Mouse (Mus musculus) embryonic facial prominence, embryonic 15.5 days (tissue): Measurements from ENCODE around the gene Gm49450. TPM values are rescaled to one million over a fixed set of nuclear protein-coding genes. Genes with fewer than 3 reads are reported as not detected.

Source experiments
- ATAC-seq: fragments of 200-750 bp; cut with Nextera tagmentation; 2 replicates; pipeline ENCODE4 v1.8.0; 2017; ENCODE audit warnings: low read depth, moderate TSS enrichment; ENCODE audit not compliant: insufficient number of reproducible peaks, low FRiP score, low TSS enrichment
- H3K27ac ChIP-seq: fragments of 300-500 bp; sonication (generic); replicated peaks from 2 replicates; pipeline ENCODE4 v1.5.1; 2015; ENCODE audit warnings: mild to moderate bottlenecking, inconsistent platforms
- H3K27me3 ChIP-seq: fragments of 300-500 bp; sonication (generic); 2 replicates; pipeline ENCODE4 v1.6.1; 2015; ENCODE audit warnings: inconsistent platforms
- H3K36me3 ChIP-seq: fragments of 300-500 bp; sonication (generic); 2 replicates; pipeline ENCODE4 v1.6.1; 2015; ENCODE audit warnings: mild to moderate bottlenecking, inconsistent platforms
- H3K4me1 ChIP-seq: fragments of 300-500 bp; sonication (generic); 2 replicates; pipeline ENCODE4 v1.6.1; 2015; ENCODE audit warnings: inconsistent platforms
- H3K4me2 ChIP-seq: fragments of 300-500 bp; sonication (generic); replicated peaks from 2 replicates; pipeline ENCODE4 v1.6.1; 2015; ENCODE audit warnings: mild to moderate bottlenecking, inconsistent platforms
- H3K4me3 ChIP-seq: fragments of 300-500 bp; sonication (generic); replicated peaks from 2 replicates; pipeline ENCODE4 v1.5.1; 2015; ENCODE audit warnings: mild to moderate bottlenecking, inconsistent platforms
- H3K9ac ChIP-seq: fragments of 300-500 bp; sonication (generic); 2 replicates; pipeline ENCODE4 v1.6.1; 2015; ENCODE audit warnings: inconsistent platforms
- H3K9me3 ChIP-seq: fragments of 300-500 bp; sonication (generic); replicated peaks from 2 replicates; pipeline ENCODE4 v1.6.1; 2016; ENCODE audit warnings: inconsistent platforms
- WGBS: fragments of 180-500 bp; shearing (Covaris S2); methylation state at CpG from one replicate; pipeline ENCODE4 v1.1.7; 2015; 5-methylcytosine and 5-hydroxymethylcytosine counted together
- polyA plus RNA-seq: library from polyadenylated mRNA; unstranded; fragments of >200 nt; fragmentation: Nextera tagmentation; extraction: Ambion mirVana; gene quantifications from 2 replicates; pipeline ENCODE4 v1.2.1, GENCODE M21; 2015

Gm49450 gene
- not detected in 2 replicates for polyA plus RNA-seq

DNA sequence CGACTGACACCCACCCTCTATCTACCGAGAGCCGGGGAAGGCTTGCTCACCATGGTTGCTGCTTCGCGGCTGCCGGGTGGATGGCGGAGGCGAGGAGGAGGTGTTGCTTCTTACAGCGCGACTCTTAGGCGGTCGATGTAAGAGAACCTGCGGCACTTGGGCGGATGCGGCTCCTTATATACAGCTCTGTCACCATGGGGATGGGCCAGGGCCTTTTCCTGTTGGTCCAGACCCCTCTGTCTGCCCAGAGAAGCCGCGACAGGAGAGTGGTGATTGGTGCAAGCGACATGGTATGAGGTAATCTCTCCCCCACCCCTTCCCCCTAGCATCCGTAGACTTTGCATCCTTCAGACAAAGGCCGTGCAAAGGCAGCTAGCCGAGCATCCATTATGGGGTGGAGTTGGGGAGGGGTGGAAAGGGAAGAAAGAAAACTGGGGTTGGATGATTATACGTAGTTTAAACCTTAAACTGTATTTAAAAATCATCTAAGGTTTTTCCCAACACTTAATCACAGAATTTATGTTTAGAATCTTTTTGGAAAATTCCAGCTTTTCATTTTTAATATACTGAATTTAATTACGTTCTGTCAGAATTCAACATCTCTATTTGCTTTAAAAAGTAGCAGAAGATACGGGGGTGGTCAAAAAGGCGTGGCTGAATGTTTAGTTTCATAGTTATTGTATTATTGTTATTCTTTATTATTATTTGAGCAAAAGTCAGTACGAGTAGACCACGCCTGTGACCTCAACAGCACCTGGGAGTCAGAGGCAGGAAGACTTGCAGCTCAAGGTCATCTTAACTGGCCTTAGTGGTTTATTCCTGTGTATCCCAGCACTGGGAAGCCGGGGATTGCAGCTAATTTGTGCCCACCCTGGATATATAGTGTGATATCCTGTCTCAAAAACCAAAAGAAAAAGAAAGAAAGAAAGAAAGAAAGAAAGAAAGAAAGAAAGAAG lies at the start of gene Gm49450, which contains the start of gene Tuba1a:
Gene Gm49450, minus strand, starts transcription at position 151 of the 956 bp plus-strand sequence.
Gene Tuba1a, minus strand, starts transcription at position 303 of the 956 bp plus-strand sequence.
- 5% methylated on average over 28 of the region's 28 CpGs for WGBS

DNA sequence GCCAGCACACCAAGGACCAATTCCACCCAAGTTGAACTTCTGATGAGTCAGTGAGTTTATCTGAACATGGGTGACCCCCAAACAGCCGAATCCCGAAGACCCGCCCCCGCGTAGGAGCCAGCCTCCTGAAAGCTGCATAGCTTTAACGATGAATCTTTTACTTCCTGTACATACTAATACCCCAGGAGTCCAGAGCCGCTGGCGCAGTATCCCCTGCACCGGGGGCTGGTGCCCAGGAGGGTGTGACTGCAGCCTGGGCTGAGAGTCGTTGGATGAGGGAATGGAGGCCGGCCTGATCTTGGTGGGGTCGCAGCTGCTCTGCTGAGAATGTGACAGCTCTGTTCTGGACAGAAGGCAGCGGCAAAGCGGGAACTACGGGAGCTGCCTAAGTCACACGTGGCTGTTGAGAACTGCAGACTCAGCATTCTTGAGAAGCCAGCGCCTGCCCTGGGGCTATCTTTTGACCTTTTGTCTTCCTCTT lies 48.1 kb upstream of the Gm49450 start:
- no peaks in the 10 kb centered on the region for H3K36me3 ChIP-seq
- H3K4me3 ChIP-seq = peak overlapping the region; percentile 20
- H3K9me3 ChIP-seq = no peaks in the 10 kb centered on the region
- no peaks in the 10 kb centered on the region for H3K27me3 ChIP-seq
- H3K4me2 ChIP-seq = peak overlapping the region; percentile 49
- H3K4me1 ChIP-seq = peaks cover 19% of the 10 kb centered on the region
- H3K27ac ChIP-seq = peak overlapping the region; percentile 72; the same call in 1 of the 2 replicates
- no peak overlapping the region for H3K9ac ChIP-seq
- 7% methylated on average over 17 of the region's 17 CpGs for WGBS
- ATAC-seq = 0 out of 2 replicates have a peak, but pooled peaks have one; percentile 51

More for the DNA sequence above, at the start of gene Gm49450, which contains the start of gene Tuba1a:
- Histone ChIP-seq H3K9ac (peak within 1 kb of the TSS; percentile 94), H3K27me3 (no peaks in the 10 kb centered on the region), H3K27ac (peak within 1 kb of the TSS; percentile 99), H3K9me3 (no peaks in the 10 kb centered on the region), H3K36me3 (peaks cover 10% of the 10 kb centered on the region), H3K4me2 (peak within 1 kb of the TSS; percentile 52), H3K4me3 (peak within 1 kb of the TSS; percentile 84), H3K4me1 (peaks cover 12% of the 10 kb centered on the region)
- ATAC-seq = peak; percentile 99

DNA sequence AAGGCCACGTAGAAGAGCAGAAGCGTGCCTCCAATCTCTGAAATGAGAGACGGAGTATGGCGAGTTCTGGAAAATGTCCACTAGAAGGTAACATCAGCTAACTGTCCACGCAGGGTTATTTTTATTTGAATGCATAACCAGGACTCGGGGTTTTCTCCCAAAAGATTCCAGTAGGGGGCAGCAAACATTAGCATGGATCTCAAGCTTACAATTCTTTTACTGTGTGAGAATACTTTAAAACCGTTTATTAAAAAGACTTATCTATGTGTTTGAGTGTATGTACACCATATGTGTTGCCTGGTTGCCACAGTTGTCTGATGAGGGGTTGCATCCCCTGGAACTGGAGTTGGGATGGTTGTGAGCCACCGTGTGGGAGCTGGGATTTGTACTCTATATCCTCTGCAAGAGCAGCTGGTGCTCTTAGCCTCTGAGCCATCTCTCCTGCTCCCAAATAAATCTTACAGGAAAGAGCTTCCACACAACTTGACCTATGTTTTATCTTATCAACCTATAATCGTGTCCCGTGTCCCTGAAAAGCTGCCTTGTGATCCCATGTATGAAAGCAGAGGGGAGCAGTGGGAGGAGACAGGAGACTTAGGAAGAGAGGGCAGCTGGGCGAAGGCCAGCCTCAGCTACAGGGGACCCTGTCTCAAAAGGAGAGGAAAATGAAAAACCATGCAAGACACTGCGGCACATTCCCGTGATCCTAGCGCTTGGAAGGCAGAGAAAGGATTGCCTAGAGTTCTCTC lies 47.4 kb upstream of the Gm49450 start:
- no peaks in the 10 kb centered on the region for H3K9me3 ChIP-seq
- peak overlapping the region; percentile 44 for H3K27ac ChIP-seq
- no peaks in the 10 kb centered on the region for H3K27me3 ChIP-seq
- no peak for ATAC-seq
- whole genome bisulfite sequencing = 31% methylated on average over 14 of the region's 14 CpGs
- H3K9ac ChIP-seq = no peak overlapping the region
- no peak overlapping the region for H3K4me3 ChIP-seq
- peaks cover 19% of the 10 kb centered on the region for H3K4me1 ChIP-seq
- H3K36me3 ChIP-seq = no peaks in the 10 kb centered on the region
- peak overlapping the region; percentile 49 for H3K4me2 ChIP-seq

DNA sequence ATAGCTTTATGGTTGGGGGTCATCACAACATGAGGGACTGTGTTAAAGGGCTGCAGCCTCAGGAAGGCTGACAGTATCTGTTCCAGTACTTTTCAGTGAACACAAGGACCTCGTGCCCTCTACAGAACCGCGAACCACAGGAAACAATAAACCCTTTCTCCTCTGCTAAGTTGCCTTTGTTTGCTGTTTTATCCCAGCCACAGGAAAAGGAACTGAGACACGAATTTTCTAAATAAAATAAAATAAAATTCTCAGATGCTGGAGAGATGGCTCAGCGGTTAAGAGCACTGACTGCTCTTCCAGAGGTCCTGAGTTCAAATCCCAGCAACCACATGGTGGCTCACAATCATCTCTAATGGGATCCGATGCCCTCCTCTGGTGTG lies 45.4 kb upstream of the Gm49450 start:
- Histone ChIP-seq H3K27ac (no peak overlapping the region), H3K4me3 (no peak overlapping the region), H3K9ac (no peak overlapping the region), H3K27me3 (no peaks in the 10 kb centered on the region), H3K9me3 (no peaks in the 10 kb centered on the region), H3K36me3 (no peaks in the 10 kb centered on the region), H3K4me2 (no peak overlapping the region), H3K4me1 (peaks cover 19% of the 10 kb centered on the region)
- WGBS = 40% methylated on average over 6 of the region's 6 CpGs
- no peak for ATAC-seq

DNA sequence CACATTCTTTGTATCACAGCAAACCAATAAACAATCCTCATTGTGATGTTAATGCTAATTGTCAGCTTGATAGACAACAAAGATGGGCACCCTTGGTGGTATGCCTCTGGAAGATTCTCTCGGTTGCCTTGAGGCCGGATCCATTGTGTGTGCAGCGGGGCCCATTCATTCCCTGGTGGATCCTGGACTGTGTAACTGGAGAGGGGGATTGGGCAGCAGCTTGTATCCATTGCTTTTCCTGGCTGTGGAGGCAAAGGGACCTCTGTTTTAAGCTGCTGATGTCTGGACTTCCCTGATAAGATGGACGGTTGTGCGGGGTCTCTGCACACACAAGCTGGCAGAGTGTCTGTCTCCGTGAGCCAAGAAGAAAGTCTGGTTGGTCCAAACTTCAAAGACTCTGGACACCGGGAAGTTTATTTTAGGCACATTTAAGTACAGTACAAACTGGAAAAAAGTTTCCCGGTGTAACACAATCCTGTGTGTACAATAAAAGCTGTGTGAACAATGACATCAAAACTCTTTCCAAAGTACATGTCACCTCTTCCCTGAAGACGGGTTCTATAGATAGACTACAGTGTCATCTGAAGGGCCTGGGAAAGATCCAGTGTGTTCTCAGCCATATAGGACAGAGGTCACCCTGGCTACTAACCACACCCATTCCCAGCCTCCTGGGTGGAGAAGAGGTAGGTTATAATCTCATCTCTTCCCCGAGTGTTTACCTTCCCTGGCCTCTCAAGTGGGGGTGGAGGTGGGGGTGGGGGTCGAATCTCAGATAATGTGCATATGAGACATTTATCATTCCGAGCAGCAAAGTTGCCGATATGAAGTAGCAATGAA lies 44.8 kb upstream of the Gm49450 start:
- Histone ChIP-seq H3K4me1 (peaks cover 23% of the 10 kb centered on the region), H3K27me3 (no peaks in the 10 kb centered on the region), H3K4me3 (no peak overlapping the region), H3K4me2 (no peak overlapping the region), H3K36me3 (no peaks in the 10 kb centered on the region), H3K9ac (no peak overlapping the region), H3K9me3 (no peaks in the 10 kb centered on the region), H3K27ac (no peak overlapping the region)
- 46% methylated on average over 13 of the region's 13 CpGs for WGBS
- no peak for ATAC-seq

DNA sequence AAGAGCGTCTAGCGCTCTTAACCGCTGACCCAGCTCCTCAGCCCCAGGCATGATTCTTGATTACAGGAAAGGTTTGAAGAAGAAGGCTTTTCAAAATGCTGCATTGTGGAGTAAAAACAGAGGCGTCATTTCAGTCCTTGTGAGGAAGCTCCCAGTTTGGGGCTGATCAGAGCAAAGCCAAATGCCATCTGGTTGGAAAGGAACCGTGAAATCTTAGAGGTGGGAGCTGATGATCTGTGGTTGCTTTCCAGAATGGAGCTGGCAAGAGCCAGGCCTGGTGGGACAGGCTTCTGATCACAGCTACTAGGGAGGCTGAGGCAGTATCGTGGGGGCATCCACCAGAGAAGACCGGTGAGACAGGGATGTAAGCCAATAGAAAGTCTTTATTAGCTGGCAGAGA lies 43.5 kb upstream of the Gm49450 start:
- 49% methylated on average over 7 of the region's 7 CpGs for WGBS

DNA sequence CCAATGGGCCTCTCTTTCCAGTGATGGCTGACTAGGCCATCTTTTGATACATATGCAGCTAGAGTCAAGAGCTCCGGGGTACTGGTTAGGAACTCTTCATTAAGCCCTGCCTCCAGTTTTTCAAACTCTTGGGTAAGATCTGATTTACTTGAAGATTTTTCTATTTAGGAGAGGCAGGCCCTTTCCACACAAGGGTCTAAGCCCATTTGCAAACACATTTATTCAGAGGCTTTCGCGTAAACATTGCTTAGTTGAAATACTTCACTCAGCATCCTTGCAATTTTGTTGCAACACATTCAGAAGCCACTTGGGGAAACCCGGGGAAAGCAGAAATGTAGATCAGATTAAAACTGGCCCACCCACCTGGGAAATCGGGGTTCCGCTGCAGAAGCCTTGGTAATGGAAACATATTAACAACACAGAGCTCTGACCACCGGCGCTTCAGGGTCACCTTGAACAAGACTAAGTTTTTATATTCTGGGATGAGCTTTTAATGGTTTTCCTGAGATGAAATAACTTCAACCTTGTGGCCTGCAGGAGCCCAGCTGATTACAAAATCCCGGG lies 41.7 kb upstream of the Gm49450 start:
- Histone ChIP-seq H3K4me2 (no peak overlapping the region), H3K4me1 (peaks cover 33% of the 10 kb centered on the region), H3K27ac (no peak overlapping the region), H3K9ac (no peak overlapping the region), H3K36me3 (no peaks in the 10 kb centered on the region), H3K4me3 (no peak overlapping the region), H3K27me3 (no peaks in the 10 kb centered on the region), H3K9me3 (no peaks in the 10 kb centered on the region)
- WGBS = 80% methylated on average over 9 of the region's 9 CpGs
- ATAC-seq = no peak

More for the DNA sequence above, 43.5 kb upstream of the Gm49450 start:
- no peaks in the 10 kb centered on the region for H3K27me3 ChIP-seq
- H3K4me3 ChIP-seq = no peak overlapping the region
- no peak for ATAC-seq
- H3K36me3 ChIP-seq = no peaks in the 10 kb centered on the region
- H3K4me1 ChIP-seq = peaks cover 30% of the 10 kb centered on the region
- H3K9me3 ChIP-seq = no peaks in the 10 kb centered on the region
- no peak overlapping the region for H3K4me2 ChIP-seq
- H3K9ac ChIP-seq = no peak overlapping the region
- no peak overlapping the region for H3K27ac ChIP-seq

DNA sequence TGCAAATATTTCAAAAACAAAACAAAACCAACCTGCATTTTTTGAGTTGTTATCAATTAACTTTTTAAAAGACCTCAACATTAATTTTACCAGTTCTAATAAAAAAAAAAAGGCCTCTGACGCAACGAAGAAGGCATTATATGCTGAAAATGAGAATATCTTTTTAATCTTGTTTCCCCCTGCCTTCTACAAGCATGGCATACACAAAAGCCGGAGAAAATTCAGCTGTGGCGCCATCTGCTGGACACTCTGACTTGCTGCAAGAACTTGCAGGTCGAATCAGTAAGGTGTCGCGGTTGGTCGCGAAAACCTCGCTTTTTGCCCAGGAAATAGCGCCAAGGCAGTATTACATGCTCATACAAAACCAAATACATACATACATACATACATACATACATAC lies 40.5 kb upstream of the Gm49450 start:
- WGBS = under 1% methylated on average over 11 of the region's 11 CpGs
- Histone ChIP-seq H3K4me2 (peak overlapping the region; percentile 65), H3K4me1 (peaks cover 39% of the 10 kb centered on the region), H3K27me3 (no peaks in the 10 kb centered on the region), H3K27ac (peak overlapping the region; percentile 94; the same call in 1 of the 2 replicates), H3K9ac (no peak overlapping the region), H3K36me3 (no peaks in the 10 kb centered on the region), H3K9me3 (no peaks in the 10 kb centered on the region), H3K4me3 (no peak overlapping the region; the same call in 1 of the 2 replicates)
- no peak for ATAC-seq

DNA sequence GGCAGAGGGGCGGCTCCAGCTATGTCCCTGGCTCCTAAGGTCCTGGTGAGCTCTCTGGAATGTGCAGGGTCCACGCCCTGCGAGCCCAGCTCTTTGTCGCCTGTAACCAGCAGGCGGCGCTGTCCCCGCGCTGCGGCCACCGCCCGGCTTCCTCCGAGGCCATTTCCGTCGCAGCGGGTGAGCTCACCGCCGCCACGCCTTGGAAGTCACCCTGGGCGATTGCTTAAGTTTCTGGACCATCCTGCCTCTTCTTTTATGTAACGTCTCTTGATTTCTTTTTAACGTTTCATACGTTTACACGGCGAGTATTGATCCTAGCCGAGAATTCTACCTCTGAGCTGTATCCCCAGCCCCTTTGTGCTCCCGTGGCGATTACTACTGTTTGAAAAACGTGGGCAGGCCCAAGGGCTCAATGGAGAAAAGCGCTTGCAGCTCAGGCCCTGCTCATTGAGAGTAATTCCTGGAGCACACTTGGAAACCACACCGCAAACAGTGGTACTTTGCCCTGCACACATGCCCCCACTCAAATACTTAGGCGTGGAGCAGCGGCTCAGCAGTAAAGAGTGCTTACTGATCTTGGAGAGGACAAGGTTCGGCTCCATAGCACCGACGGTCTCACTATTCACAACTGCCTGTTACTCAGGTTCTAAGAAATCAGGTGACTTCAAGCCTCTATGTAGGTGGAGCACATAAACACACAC lies 39.9 kb upstream of the Gm49450 start:
- Histone ChIP-seq H3K4me3 (peak overlapping the region; percentile 47), H3K4me2 (peak overlapping the region; percentile 65), H3K4me1 (peaks cover 45% of the 10 kb centered on the region), H3K9me3 (no peaks in the 10 kb centered on the region), H3K36me3 (no peaks in the 10 kb centered on the region), H3K9ac (peak overlapping the region; percentile 26), H3K27ac (peak overlapping the region; percentile 94), H3K27me3 (no peaks in the 10 kb centered on the region)
- WGBS = 4% methylated on average over 35 of the region's 35 CpGs
- peak; percentile 91 for ATAC-seq
